Mouse (Mus musculus): ENCODE data around the gene Dennd4c. TPM values are rescaled to one million over a fixed set of nuclear protein-coding genes. Genes with fewer than 3 reads are reported as not detected.

Gene Dennd4c
- total RNA-seq (2021) = 10 to 100 TPM in 1 of 2 experiments, 1 to 10 TPM in 1; 9.6 to 12.2 TPM
- long read RNA-seq, experiment 1, full-length matches to known transcripts = 1 of 9 reads
- long read RNA-seq, experiment 1, partial matches to known transcripts = 2 of 9 reads
- long read RNA-seq, experiment 1, other reads (novel, unspliced or antisense) = 6 of 9 reads
- long read RNA-seq, experiment 2, full-length matches to known transcripts = 1 of 6 reads
- long read RNA-seq, experiment 2, partial matches to known transcripts = 2 of 6 reads
- long read RNA-seq, experiment 2, other reads (novel, unspliced or antisense) = 3 of 6 reads

DNA sequence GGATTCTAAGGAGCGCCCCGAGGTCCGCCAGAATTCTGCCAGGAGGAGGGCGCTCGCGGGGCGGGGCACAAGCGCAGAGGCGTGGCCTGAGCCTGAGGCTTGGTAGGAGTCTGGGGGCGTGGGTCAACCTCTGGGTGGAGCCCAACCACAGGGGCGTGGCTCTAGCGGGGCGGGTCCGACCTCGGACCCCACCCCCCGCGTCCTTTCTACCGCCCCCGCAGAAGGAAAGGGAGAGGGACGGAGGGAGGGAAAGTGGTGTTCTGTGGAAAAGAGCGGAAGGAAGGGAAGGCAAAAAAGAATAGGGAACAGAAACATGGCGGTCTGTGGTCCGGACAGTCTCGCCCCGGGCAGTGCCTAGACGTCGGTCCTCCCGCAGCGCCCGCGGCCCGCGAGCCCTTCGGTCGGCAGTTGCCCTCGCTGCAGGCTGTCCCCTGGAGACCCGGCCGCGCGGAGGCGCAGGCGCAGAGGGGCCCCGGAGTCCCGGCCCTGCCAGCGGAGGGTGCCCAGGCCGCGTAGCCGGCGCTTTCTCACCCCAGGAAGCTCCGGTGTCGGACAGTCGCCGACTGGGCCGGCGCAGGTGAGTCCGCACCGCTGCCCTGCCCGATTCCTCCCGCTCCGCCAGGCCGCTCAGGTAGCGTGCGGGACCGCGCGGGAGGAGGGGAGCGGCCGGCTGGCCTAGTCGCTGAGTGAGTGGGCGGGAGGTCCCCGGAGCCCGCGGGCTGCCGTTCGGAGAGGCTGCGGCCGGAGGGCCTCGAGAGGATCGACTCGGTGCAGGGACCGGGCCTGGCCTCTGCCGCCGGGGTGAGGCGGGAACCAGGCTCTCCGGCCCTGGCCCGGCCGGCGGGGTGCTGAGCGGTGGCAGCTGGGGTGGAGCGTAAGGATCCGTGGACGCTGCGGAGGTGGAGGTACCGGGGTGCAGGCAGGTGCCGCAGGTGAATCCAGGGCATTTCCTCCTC, at the start of gene Dennd4c:
Dennd4c (plus strand) TSS at position 220 of the 956 bp plus-strand sequence.
- DNase-seq (ENCODE audit: extremely low spot score in 1 of 2, low spot score in 2 of 2) = peak; percentile 83 to 87
- Histone ChIP-seq H3K4me3 (peak within 1 kb of the TSS; percentile 82), H3K27ac (peak within 1 kb of the TSS; percentile 95)
- no peak; the same call in none of the 2 replicates for TF ChIP-seq CTCF (IDR thresholded peaks at IDR 0.05)
- intact Hi-C loops (cut with DNase I) = loop anchor here (1.0 kb wide), 1 partner anchor 136 kb away; the partner anchor contains the start of gene Haus6

- no peak for TF ChIP-seq CTCF (IDR thresholded peaks at IDR 0.05)
- intact Hi-C loops (cut with DNase I) = loop anchor here (5.0 to 10.0 kb wide), 2 partner anchors 87 to 865 kb away; partner anchors contain the start of gene Haus6
- H3K27ac ChIP-seq = no peak overlapping the region
- H3K4me3 ChIP-seq = no peak overlapping the region
- DNase-seq (ENCODE audit: extremely low spot score in 1 of 2, low spot score in 2 of 2) = no peak
Observed at GRCm38 (mm10) chr4:86699161-86699865, 49.0 kb upstream of the Dennd4c start.

GRCm38 (mm10) chr4:86708801-86709200, 39.6 kb upstream of the Dennd4c start:
- TF ChIP-seq CTCF (IDR thresholded peaks at IDR 0.05) = peak; percentile 3
- intact Hi-C loops (cut with DNase I) = no loop called here
- DNase-seq (ENCODE audit: extremely low spot score in 1 of 2, low spot score in 2 of 2) = no peak
- no peak overlapping the region for H3K4me3 ChIP-seq
- no peak overlapping the region for H3K27ac ChIP-seq

GRCm38 (mm10) chr4:86710034-86710650, 38.2 kb upstream of the Dennd4c start:
- DNase-seq (ENCODE audit: extremely low spot score in 1 of 2, low spot score in 2 of 2) = no peak
- H3K4me3 ChIP-seq = no peak overlapping the region
- intact Hi-C loops (cut with DNase I) = no loop called here
- no peak for TF ChIP-seq CTCF (IDR thresholded peaks at IDR 0.05)
- no peak overlapping the region for H3K27ac ChIP-seq

DNA sequence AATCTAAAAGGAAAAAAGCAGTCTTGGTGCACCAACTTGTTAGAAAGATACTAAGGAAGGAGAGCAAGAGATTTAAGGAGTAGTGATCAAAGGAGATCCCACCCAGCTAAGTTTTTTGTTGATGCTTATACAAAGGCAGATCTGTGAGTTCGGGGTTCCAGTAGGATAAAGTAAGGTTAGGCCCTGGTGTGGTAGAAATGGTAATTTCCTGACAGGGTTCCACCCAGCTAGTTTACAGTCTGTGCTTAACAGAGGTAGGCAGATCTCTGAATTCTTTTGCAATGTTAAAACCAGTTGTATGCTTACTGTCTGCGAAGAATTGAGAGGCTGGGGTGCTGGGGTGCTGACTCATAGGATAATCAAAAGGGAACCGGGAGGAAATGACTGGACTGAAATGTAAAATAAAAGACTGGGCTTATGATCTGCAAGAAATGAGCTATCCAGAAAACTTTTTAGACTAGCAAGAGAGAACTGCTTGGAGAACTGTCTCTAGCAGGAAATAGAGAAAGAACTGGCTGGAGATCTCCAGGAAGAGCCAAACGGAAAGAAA, 37.6 kb upstream of the Dennd4c start:
- DNase-seq (ENCODE audit: extremely low spot score in 1 of 2, low spot score in 2 of 2) = no peak
- intact Hi-C loops (cut with DNase I) = no loop called here
- TF ChIP-seq CTCF (IDR thresholded peaks at IDR 0.05) = no peak

GRCm38 (mm10) chr4:86712751-86713195, 35.6 kb upstream of the Dennd4c start:
- intact Hi-C loops (cut with DNase I) = no loop called here
- TF ChIP-seq CTCF (IDR thresholded peaks at IDR 0.05) = no peak

More for the DNA sequence above, 37.6 kb upstream of the Dennd4c start:
- H3K4me3 ChIP-seq = no peak overlapping the region
- H3K27ac ChIP-seq = no peak overlapping the region

DNA sequence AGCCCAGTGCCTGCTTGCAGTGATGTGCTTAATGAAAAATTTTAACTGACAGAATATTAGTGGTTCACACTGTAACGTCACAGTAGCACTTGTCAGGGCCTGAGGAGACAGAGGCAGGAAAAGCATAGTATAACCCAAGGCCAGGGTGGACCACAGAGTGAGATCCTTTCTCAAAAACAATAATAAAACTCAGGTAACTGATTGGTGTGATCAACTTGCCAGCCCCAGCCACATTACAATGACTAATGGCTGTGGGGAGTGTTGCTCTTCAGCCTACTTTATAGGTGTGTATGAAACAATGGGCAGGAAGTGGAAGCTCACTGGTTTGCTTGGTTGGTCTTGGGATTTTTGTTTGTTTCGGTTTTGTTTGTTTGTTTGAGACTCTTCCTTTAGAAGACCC, 34.8 kb upstream of the Dennd4c start:
- Histone ChIP-seq H3K4me3 (no peak overlapping the region), H3K27ac (no peak overlapping the region; the same call in 1 of the 2 replicates)
- no peak for TF ChIP-seq CTCF (IDR thresholded peaks at IDR 0.05)
- intact Hi-C loops (cut with DNase I) = no loop called here
- no peak for DNase-seq (ENCODE audit: extremely low spot score in 1 of 2, low spot score in 2 of 2)

More at GRCm38 (mm10) chr4:86712751-86713195, 35.6 kb upstream of the Dennd4c start:
- Histone ChIP-seq H3K4me3 (peak overlapping the region; percentile 19), H3K27ac (peak overlapping the region; percentile 58)
- peak; percentile 37 to 54 for DNase-seq (ENCODE audit: extremely low spot score in 1 of 2, low spot score in 2 of 2)

- Histone ChIP-seq H3K27ac (no peak overlapping the region), H3K4me3 (no peak overlapping the region)
- TF ChIP-seq CTCF (IDR thresholded peaks at IDR 0.05) = no peak
- no peak for DNase-seq (ENCODE audit: extremely low spot score in 1 of 2, low spot score in 2 of 2)
- intact Hi-C loops (cut with DNase I) = no loop called here
Observed at GRCm38 (mm10) chr4:86715341-86715740, 33.0 kb upstream of the Dennd4c start.

DNA sequence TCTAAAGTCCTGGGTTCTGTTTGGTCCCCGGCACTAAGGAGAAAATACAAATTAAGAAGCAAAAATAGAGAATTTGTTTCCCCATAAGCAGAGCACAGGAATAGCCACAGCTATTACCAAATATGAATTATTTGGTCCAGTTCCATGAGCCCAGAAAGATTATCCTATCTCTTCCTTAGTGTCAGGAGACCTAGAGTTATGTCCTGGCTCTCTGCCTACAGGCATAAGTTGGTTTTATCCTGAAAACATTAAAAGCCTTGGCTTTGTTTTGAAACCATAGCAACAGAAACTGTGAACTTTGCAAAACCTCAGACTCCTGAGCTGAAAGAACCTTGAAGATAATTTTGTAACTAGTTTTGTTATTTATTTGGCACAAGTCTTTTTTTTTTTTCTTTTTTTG, 31.2 kb upstream of the Dennd4c start:
- no peak overlapping the region for H3K4me3 ChIP-seq
- TF ChIP-seq CTCF (IDR thresholded peaks at IDR 0.05) = no peak
- intact Hi-C loops (cut with DNase I) = no loop called here
- H3K27ac ChIP-seq = no peak overlapping the region
- no peak for DNase-seq (ENCODE audit: extremely low spot score in 1 of 2, low spot score in 2 of 2)

- Histone ChIP-seq H3K4me3 (no peak overlapping the region), H3K27ac (no peak overlapping the region)
- TF ChIP-seq CTCF (IDR thresholded peaks at IDR 0.05) = no peak
- no peak for DNase-seq (ENCODE audit: extremely low spot score in 1 of 2, low spot score in 2 of 2)
- intact Hi-C loops (cut with DNase I) = no loop called here
Observed at GRCm38 (mm10) chr4:86718878-86719577, 29.3 kb upstream of the Dennd4c start.

Measured in left cerebral cortex, adult 2 months (tissue).